Mouse (Mus musculus) kidney, adult 2 months (tissue): ENCODE measurements around the gene Cpa3. TPM values are rescaled to one million over a fixed set of nuclear protein-coding genes. Genes with fewer than 3 reads are reported as not detected.
A peak's percentile ranks its signal among the peaks of the same experiment; 100 is the strongest.

Source experiments
- DNase-seq: peaks from one replicate; pipeline ENCODE4 v3.0.0; 2021
- H3K27ac ChIP-seq: fragments of 200-500 bp; 2 replicates; pipeline ENCODE4 v1.5.1; 2012; ENCODE audit warnings: low read depth, low read length, control low read depth, inconsistent platforms; ENCODE audit not compliant: insufficient read depth
- H3K27me3 ChIP-seq: fragments of 200-500 bp; replicated peaks from 2 replicates; pipeline ENCODE4 v1.6.1; 2012; ENCODE audit warnings: mild to moderate bottlenecking, moderate library complexity, low read length, inconsistent platforms; ENCODE audit not compliant: control insufficient read depth, insufficient read depth
- H3K36me3 ChIP-seq: fragments of 200-500 bp; 2 replicates; pipeline ENCODE4 v1.6.1; 2012; ENCODE audit warnings: mild to moderate bottlenecking, moderate library complexity, low read length, inconsistent platforms; ENCODE audit not compliant: control insufficient read depth, insufficient read depth
- H3K4me1 ChIP-seq: fragments of 200-500 bp; 2 replicates; pipeline ENCODE4 v1.6.1; 2011; ENCODE audit warnings: low read length; ENCODE audit not compliant: control insufficient read depth, insufficient read depth
- H3K4me3 ChIP-seq: fragments of 200-500 bp; 2 replicates; pipeline ENCODE4 v1.5.1; 2011; ENCODE audit warnings: mild to moderate bottlenecking, low read depth, low read length, control low read depth; ENCODE audit not compliant: insufficient read depth
- CTCF ChIP-seq: fragments of 200-500 bp; conservative IDR thresholded peaks from 2 replicates; pipeline ENCODE4 v1.5.1; 2011; ENCODE audit warnings: low read depth, mild to moderate bottlenecking, control low read depth, low read length, moderate library complexity, mixed read lengths; ENCODE audit not compliant: insufficient read depth, insufficient read length
- POLR2A ChIP-seq: fragments of 200-500 bp; IDR thresholded peaks from one replicate; pipeline ENCODE4 v1.6.1; 2011; ENCODE audit warnings: low read depth, low read length, control low read depth
- WGBS: fragments of 180-500 bp; shearing (Covaris S2); methylation state at CpG from one replicate; pipeline ENCODE4 v1.1.7; 2018; 5-methylcytosine and 5-hydroxymethylcytosine counted together
- polyA plus RNA-seq: library from polyadenylated mRNA; depleted of rRNA; stranded (reverse); fragments of >200 nt; gene quantifications from 2 replicates; pipeline ENCODE4 v1.2.3, GENCODE M21; 2012; rRNA removed

Gene Cpa3
- polyA plus RNA-seq, result 0.15 and 0.34 TPM in 2 replicates

- Histone ChIP-seq H3K4me3 (no peak within 1 kb of the TSS), H3K27ac (no peak within 1 kb of the TSS), H3K27me3 (no peaks in the 10 kb centered on the region), H3K36me3 (no peaks in the 10 kb centered on the region), H3K4me1 (no peaks in the 10 kb centered on the region)
- DNase-seq, result no peak
- TF ChIP-seq CTCF (no peak), POLR2A (no peak)
- 73% methylated on average over 3 of the region's 3 CpGs for WGBS
These were observed at the start of gene Cpa3 for GRCm38 (mm10) chr3:20242050-20242449. Gene Cpa3 (minus strand): TSS chr3:20242181.

GRCm38 (mm10) chr3:20291370-20291769, 49.4 kb upstream of the Cpa3 start:
- TF ChIP-seq CTCF, result no peak
- no peak for TF ChIP-seq POLR2A
- H3K36me3 ChIP-seq, result no peaks in the 10 kb centered on the region
- no peaks in the 10 kb centered on the region for H3K4me1 ChIP-seq
- no peak overlapping the region for H3K4me3 ChIP-seq
- no peak overlapping the region for H3K27ac ChIP-seq
- no peaks in the 10 kb centered on the region; the same call in 1 of the 2 replicates for H3K27me3 ChIP-seq
- no peak for DNase-seq

GRCm38 (mm10) chr3:20288761-20289160, 46.8 kb upstream of the Cpa3 start:
- Histone ChIP-seq H3K36me3 (no peaks in the 10 kb centered on the region), H3K4me1 (no peaks in the 10 kb centered on the region), H3K27ac (no peak overlapping the region), H3K27me3 (no peaks in the 10 kb centered on the region; the same call in 1 of the 2 replicates), H3K4me3 (no peak overlapping the region)
- TF ChIP-seq POLR2A (no peak), CTCF (no peak)
- WGBS, result 88% methylated on average over 2 of the region's 2 CpGs
- DNase-seq, result no peak

GRCm38 (mm10) chr3:20281796-20282195, 39.8 kb upstream of the Cpa3 start:
- Histone ChIP-seq H3K36me3 (no peaks in the 10 kb centered on the region), H3K4me3 (no peak overlapping the region), H3K27me3 (no peaks in the 10 kb centered on the region; the same call in 1 of the 2 replicates), H3K4me1 (no peaks in the 10 kb centered on the region), H3K27ac (no peak overlapping the region)
- 55% methylated on average over 1 of the region's 1 CpGs for WGBS
- TF ChIP-seq POLR2A (no peak), CTCF (no peak)
- DNase-seq, result no peak

GRCm38 (mm10) chr3:20275633-20276032, 33.7 kb upstream of the Cpa3 start, which contains the start of gene Cpb1:
Gene Cpb1 (minus strand): TSS chr3:20275733.
- H3K36me3 ChIP-seq, result no peaks in the 10 kb centered on the region
- no peak within 1 kb of the TSS for H3K4me3 ChIP-seq
- H3K27ac ChIP-seq, result no peak within 1 kb of the TSS
- 80% methylated on average over 3 of the region's 3 CpGs for WGBS
- H3K27me3 ChIP-seq, result no peaks in the 10 kb centered on the region; the same call in 1 of the 2 replicates
- DNase-seq, result no peak
- H3K4me1 ChIP-seq, result no peaks in the 10 kb centered on the region
- TF ChIP-seq CTCF (no peak), POLR2A (no peak)

- Histone ChIP-seq H3K27ac (no peak overlapping the region), H3K4me3 (no peak overlapping the region), H3K36me3 (no peaks in the 10 kb centered on the region), H3K27me3 (no peaks in the 10 kb centered on the region; the same call in 1 of the 2 replicates), H3K4me1 (no peaks in the 10 kb centered on the region)
- WGBS, result 34% methylated on average over 9 of the region's 9 CpGs
- peak; percentile 3 for DNase-seq
- TF ChIP-seq POLR2A (no peak), CTCF (no peak)
These were observed 12.8 kb upstream of the Cpa3 start for GRCm38 (mm10) chr3:20254566-20255479.

GRCm38 (mm10) chr3:20243913-20244312, 1.9 kb upstream of the Cpa3 start:
- no peaks in the 10 kb centered on the region for H3K27me3 ChIP-seq
- no peak overlapping the region for H3K27ac ChIP-seq
- H3K4me1 ChIP-seq, result no peaks in the 10 kb centered on the region
- DNase-seq, result no peak
- H3K36me3 ChIP-seq, result no peaks in the 10 kb centered on the region
- 86% methylated on average over 1 of the region's 1 CpGs for WGBS
- H3K4me3 ChIP-seq, result no peak overlapping the region
- TF ChIP-seq POLR2A (no peak), CTCF (no peak)
